Mouse (Mus musculus) layer of hippocampus, postnatal 36 days (tissue): Measurements from ENCODE around the gene Ngly1. TPM values are rescaled to one million over a fixed set of nuclear protein-coding genes. Genes with fewer than 3 reads are reported as not detected.
A peak's percentile ranks its signal among the peaks of the same experiment; 100 is the strongest.

Source experiments
- DNase-seq, 2 experiments: peaks; one replicate each; pipeline ENCODE4 v3.0.0; 2022
- total RNA-seq, 2 experiments: library from RNA; stranded (reverse); gene quantifications; 2 replicates each; pipeline ENCODE4 v1.2.3; 2021

The Ngly1 gene
- total RNA-seq = 10 to 100 TPM; 30.0 to 36.1 TPM

GRCm38 (mm10) chr14:16249171-16249874, at the start of gene Ngly1, which contains the start of gene Oxsm:
Ngly1 (plus strand) TSS chr14:16249280.
Oxsm (minus strand) TSS chr14:16249808.
- peak; percentile 80 to 84 for DNase-seq

GRCm38 (mm10) chr14:16200220-16200912, 48.7 kb upstream of the Ngly1 start:
- DNase-seq = no peak

- peak; percentile 58 to 70 for DNase-seq
These were observed 48.0 kb upstream of the Ngly1 start for GRCm38 (mm10) chr14:16200969-16201638.

GRCm38 (mm10) chr14:16201673-16202072, 47.4 kb upstream of the Ngly1 start:
- DNase-seq = no peak

- no peak for DNase-seq
These were observed 41.4 kb upstream of the Ngly1 start for GRCm38 (mm10) chr14:16207722-16208121.

GRCm38 (mm10) chr14:16219015-16219414, 30.1 kb upstream of the Ngly1 start:
- DNase-seq = no peak

GRCm38 (mm10) chr14:16229395-16229794, 19.7 kb upstream of the Ngly1 start:
- DNase-seq = no peak

- DNase-seq = no peak
These were observed 18.5 kb upstream of the Ngly1 start for GRCm38 (mm10) chr14:16230581-16230980.

- DNase-seq = no peak
These were observed 15.6 kb upstream of the Ngly1 start for GRCm38 (mm10) chr14:16233515-16233914.

- no peak for DNase-seq
These were observed 12.6 kb upstream of the Ngly1 start for GRCm38 (mm10) chr14:16236466-16236865.

GRCm38 (mm10) chr14:16242193-16242815, 6.8 kb upstream of the Ngly1 start:
- DNase-seq = no peak

GRCm38 (mm10) chr14:16242947-16243602, 6.0 kb upstream of the Ngly1 start:
- peak; percentile 88 to 89 for DNase-seq

GRCm38 (mm10) chr14:16243603-16244209, 5.4 kb upstream of the Ngly1 start:
- no peak for DNase-seq

- DNase-seq = no peak
These were observed 4.7 kb upstream of the Ngly1 start for GRCm38 (mm10) chr14:16244370-16244769.

GRCm38 (mm10) chr14:16245127-16245526, 4.0 kb upstream of the Ngly1 start:
- no peak for DNase-seq

GRCm38 (mm10) chr14:16246340-16246912, 2.7 kb upstream of the Ngly1 start:
- no peak for DNase-seq

- no peak for DNase-seq
These were observed 945 bp upstream of the Ngly1 start for GRCm38 (mm10) chr14:16248135-16248534.

- no peak for DNase-seq
These were observed 400 bp upstream of the Ngly1 start for GRCm38 (mm10) chr14:16248603-16249157.

- DNase-seq = no peak
These were observed 1.0 kb downstream of the Ngly1 start for GRCm38 (mm10) chr14:16250099-16250498.

GRCm38 (mm10) chr14:16255745-16256144, 6.7 kb downstream of the Ngly1 start:
- DNase-seq = no peak

GRCm38 (mm10) chr14:16256209-16256608, 7.1 kb downstream of the Ngly1 start:
- no peak for DNase-seq
